Mouse (Mus musculus) gastrocnemius, postnatal 14 days (tissue): Measurements from ENCODE around the gene Smyd1. TPM values are rescaled to one million over a fixed set of nuclear protein-coding genes. Genes with fewer than 3 reads are reported as not detected.

Source experiments
- DNase-seq: peaks from one replicate; pipeline ENCODE4 v3.0.0; 2021; ENCODE audit warnings: mixed read lengths
- intact Hi-C: fragments of 180-260 bp; cut with DNase I; formaldehyde crosslinking; loops from one replicate; pipeline ENCODE4 v1.15.1; 2025; ENCODE audit warnings: low total_unique reads
- long read RNA-seq, 2 experiments: library from polyadenylated mRNA; stranded (forward); transcript quantifications; one replicate each; pipeline ENCODE4 v2.0.0; 2021
- total RNA-seq, 2 experiments: library from RNA; stranded (reverse); gene quantifications; 2 replicates each; pipeline ENCODE4 v1.2.3; 2021

Gene Smyd1
- 100 to 1,000 TPM; 228 to 241 TPM for total RNA-seq
- long read RNA-seq, experiment 1, transcript Smyd1-202 (9 exons, 3,292 nt), result minor isoform, 70 of 192 reads
- long read RNA-seq, experiment 1, transcript Smyd1-201 (10 exons, 3,361 nt), result major isoform, 74 of 192 reads
- long read RNA-seq, experiment 1, partial matches to known transcripts, result 16 of 192 reads
- long read RNA-seq, experiment 1, other reads (novel, unspliced or antisense), result 32 of 192 reads
- long read RNA-seq, experiment 2, transcript Smyd1-202 (9 exons, 3,292 nt), result major isoform, 97 of 237 reads
- long read RNA-seq, experiment 2, transcript Smyd1-201 (10 exons, 3,361 nt), result minor isoform, 79 of 237 reads
- long read RNA-seq, experiment 2, partial matches to known transcripts, result 25 of 237 reads
- long read RNA-seq, experiment 2, other reads (novel, unspliced or antisense), result 36 of 237 reads

DNA sequence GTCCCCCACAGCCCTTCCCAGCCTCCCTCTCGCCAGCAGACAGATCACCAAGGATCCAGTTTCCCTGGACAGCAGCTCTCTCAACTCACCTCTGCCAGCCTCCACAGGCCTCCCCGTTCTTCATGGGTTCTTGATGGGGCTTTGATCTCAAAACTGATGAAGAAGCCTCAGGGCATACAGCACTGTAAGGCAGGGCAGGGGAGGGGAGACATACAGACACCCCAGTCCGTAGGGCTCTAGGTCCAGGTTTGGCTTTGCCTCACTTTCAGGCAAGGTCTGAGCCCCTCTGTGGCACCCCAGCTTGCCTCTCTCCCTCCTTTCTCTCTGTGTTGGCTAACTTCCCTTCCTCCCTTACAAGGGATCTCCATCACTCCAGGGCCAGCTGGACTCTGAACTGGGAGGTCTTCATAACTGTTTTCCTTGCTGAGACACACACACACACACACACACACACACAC lies at the start of gene Smyd1:
Gene Smyd1 (minus strand): TSS at position 408 of the 458 bp plus-strand sequence.
- intact Hi-C loops, result no loop called here
- DNase-seq, result no peak

DNA sequence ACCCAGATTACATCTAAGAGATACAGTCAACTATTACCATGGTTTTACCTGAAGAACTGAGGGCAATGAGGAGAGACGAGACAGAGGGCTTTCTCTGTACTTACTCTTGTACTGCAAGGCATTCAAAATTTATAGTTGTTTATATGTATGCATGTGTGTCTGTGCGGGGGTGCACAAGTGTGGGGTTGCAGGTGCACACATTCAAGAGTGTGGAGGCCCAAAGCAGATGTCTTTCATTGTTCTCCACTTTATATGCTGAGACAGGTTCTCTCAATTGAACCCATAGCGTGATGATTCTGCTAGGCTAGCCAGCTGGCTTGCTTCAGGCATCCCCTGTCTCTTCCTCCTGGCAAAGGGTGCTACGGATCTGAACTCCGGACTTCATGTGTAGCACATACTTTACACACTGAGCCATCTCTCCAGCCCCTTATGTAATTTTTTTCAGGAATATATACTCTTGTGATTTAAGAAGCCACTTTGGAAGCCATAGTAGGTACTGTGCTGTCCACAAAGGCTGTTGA lies 49.1 kb upstream of the Smyd1 start:
- no peak for DNase-seq

DNA sequence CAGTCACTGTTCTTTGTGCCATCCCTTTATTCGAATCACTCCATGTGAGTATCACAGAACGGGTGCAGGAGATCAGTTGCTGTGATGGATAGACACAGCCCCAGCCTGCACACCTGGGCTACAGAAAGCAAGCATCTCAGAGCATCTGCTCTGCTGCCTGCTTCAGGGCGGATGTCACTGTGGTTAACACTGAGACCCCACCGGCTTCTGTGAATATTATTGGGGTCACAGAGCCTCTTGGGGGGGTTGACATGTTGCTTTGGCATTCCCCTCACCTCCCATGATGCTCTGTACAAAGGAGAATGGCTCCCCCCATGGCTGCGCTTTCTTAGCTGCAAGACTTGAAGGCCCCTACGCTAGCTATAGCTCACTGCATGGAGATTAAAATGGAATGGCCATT lies 47.4 kb upstream of the Smyd1 start:
- DNase-seq, result no peak
- intact Hi-C loops, result no loop called here

More for the DNA sequence above, 49.1 kb upstream of the Smyd1 start:
- intact Hi-C loops, result loop anchor here (10.0 kb wide), 1 partner anchor 56 kb away; no protein-coding TSS in a partner anchor

DNA sequence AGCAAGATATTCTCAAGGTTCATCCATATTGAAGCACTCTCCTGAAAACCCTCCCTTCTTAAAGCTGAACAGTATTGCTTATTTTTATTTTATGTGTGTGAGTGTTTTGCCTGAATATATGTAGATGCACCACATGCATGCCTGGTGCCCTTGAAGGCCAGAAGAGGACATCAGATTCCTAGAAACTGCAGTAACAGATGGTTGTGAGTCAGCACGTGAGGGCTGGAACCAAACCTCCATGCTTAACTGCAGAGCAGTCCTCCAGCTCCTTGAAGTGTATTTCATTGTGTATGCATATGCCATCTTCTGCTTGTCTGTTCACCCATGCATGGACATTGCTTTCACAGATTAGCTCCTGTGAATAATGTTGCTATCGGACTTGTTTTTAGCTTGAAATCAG lies 42.0 kb upstream of the Smyd1 start:
- DNase-seq, result no peak

DNA sequence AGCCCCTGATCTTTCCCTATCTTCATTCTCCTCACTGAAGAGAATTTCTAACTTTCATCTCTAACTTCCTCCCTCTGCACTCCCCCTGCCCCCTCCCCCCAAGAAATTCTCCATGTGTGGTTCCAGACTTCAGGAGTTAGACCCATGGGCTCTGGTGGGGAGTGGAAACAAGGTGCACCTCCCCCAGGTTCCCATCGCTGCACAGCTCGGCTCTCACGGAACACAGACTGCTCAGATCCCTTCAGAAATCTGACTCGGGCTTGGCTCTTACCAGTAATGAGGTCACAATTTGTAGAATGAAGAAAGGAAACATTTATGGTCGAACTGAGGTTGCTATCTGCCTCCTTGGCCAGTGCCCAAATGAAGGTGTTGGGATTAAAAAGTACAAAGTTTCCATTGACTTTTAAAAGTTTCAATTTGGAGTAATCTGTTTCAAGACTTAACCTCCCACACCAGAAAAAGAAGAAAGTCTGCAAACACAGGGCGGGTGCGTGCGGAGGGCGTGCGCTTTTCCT lies 39.2 kb upstream of the Smyd1 start:
- DNase-seq, result no peak
- intact Hi-C loops, result no loop called here

More for the DNA sequence above, 42.0 kb upstream of the Smyd1 start:
- intact Hi-C loops, result no loop called here

DNA sequence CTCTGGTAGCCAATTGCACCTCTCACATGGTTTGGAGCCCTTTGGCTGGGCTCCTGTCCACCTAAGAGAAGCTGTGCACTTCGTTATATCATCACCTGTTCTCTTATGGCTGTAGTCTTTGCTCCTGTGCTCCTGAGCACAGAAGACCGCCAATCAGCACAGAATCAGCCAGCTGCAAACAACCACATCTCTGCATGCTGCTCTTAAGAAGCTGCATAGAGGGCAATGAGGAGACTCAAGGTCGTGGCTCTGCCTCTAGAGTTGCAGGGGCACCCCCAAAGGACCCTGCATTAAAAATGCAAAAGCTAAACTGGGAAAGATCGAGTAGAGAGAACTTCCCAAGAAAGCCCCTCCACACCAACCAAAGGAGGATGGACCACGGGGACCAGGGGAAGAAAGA lies 38.7 kb upstream of the Smyd1 start:
- no peak for DNase-seq
- intact Hi-C loops, result no loop called here

DNA sequence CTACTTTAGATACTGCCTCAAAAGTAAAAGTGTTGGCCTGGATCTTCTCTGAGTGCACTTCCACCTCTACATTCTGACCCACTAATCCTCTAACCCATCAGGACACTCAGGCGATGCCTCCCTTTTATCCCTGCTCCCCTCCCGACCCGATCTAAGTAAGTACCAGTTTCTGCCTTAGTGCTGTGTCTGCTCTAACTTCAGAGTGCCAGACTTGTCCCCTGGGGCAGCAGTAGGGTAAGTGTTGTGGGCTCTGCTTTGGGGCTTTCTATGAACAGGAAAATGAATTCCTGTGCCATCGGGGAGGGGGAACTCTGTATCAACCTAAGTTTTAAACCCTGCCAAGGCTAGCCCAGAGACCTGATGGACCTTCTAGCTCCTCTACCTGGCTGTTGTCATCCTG lies 38.2 kb upstream of the Smyd1 start:
- intact Hi-C loops, result no loop called here

DNA sequence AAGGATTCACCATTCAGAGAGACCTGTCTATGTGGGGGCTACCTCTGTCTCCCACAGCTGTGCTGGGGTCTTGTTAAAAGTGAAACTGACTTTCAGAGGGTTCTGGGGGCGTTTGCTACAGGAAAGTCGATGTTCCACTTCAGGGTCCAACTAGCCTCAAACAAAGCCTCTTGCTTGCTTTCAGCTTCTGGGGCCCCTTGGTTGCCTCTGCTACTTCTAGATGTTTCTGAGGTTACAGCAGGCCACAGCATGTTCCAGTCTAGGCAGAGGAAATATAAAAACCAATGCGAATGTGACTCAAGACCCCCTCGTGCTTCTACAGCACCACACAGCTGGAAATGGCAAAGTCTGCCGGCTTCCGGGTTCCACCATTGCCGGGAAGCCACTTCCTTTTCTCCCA lies 35.5 kb upstream of the Smyd1 start:
- DNase-seq, result no peak
- intact Hi-C loops, result no loop called here

More for the DNA sequence above, 38.2 kb upstream of the Smyd1 start:
- no peak for DNase-seq

DNA sequence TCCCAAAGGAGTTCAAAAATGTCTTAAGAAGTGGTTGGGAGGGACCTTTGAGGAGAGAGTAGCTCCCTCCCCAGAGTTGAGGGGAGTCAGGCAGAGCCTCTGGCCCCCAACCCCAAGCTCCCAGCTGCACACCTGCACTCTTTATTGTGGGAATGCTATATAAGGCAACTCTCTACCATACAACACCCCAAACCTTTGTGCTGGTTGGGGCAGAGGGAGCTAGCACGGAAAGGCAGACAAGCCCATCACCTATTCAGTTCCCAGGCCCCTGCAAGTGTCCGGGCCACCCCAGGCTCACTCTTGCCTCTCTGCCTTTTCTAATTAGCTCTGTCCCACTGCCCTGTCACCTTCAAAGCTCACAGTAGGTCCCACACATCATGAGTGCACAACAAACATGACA lies 31.7 kb upstream of the Smyd1 start:
- intact Hi-C loops, result no loop called here
- no peak for DNase-seq

DNA sequence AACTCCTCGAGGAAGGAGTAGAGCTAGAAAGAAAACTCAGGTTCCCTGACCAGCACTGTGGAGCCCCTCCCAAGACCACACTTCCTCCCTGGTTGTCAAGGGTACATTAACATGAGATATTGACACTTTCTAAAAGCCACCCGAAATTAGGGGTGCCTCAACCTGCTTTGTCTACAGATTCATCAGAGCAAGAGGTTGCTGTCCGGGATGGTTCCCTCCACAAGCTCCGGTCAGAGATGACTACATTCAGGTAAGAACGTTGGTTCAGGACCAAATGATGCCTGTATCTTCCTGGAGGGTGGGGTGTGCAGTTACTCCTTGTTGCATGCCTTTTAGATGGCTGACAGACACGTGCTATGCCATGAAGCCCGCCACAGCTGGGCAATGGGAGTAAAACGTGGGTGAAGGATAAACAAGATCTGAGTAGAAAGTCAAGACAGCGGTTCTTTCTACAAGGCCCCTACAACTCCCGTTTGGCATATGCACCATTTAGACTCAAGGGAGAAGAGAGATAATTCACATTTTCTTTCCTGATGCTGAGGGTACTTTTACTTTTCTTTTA lies 30.9 kb upstream of the Smyd1 start:
- DNase-seq, result no peak
- intact Hi-C loops, result no loop called here

DNA sequence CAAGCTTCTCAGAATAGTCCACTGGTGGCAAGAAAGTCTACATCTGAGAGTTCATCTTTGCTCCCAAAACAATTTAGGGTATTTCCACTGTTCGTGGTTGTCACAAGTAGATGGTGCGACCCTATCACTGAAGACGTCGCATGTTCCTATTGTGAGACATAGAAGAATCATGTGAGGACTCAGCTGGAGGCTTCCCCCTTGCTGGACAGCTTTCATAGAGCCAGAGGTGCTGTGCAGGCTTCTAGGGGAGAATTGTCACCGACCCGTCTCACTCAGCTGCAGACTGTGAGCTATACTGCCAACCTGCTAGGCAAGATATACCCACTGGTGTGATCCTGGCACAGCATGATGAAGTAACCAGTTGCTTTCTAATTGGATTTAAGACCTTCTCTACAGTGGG lies 30.2 kb upstream of the Smyd1 start:
- intact Hi-C loops, result no loop called here
- no peak for DNase-seq

DNA sequence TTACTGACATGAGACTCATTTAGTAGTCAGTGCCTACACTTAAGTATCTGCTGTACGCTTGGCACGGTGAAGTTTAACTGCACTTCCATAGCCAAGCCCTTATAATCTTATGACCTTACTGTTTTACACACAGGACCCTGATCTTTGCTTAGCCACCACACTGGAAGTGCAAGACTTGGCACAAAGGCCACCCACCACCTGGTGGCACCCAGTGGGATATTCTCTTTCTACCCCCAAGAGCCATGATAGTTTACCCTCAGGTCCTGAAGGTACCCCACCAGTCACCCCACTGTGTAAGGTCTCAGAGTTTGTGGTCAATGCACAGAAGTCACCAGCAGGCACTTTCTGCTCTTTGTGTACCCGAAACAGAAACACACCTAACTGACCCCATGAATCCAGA lies 29.2 kb upstream of the Smyd1 start:
- intact Hi-C loops, result no loop called here
- no peak for DNase-seq

DNA sequence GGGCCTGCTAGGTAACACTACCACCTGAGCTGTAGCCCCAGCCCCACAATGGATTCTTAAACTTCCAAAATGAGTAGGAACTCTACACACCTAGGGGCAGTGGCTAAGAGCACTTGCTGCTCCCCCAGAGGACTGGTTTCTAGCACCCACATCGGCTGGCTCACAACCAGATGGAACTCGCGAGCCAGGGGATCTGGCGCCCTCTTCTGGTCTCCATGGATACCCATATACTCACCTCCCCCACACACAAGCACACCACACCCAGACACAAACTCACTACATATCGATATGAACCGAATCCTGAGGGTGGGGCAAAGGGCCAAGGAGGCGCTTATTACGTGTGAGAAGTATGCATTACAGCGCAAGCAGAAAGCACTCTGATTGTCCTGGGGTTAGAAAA lies 26.0 kb upstream of the Smyd1 start:
- intact Hi-C loops, result no loop called here
- no peak for DNase-seq

DNA sequence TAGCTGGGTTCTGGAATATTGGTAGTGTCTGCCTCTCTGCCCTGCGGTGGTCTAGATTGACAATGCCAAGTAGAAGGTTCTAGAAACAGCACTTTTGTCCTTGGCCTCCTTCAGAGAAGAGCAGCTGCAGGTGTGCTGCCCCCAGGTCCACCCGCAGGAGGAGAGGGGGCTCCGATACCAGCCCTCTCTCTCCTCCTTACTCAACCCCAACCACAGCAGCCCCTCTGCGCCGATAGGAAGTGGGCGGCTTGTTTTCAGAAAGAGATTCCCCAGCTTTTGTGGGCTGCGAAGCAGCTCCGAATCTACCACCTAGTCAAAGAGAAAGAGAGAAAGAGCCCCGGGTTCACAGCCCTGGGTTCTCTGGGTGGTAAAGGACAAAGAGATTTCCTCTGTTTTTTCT lies 19.1 kb upstream of the Smyd1 start:
- no peak for DNase-seq
- intact Hi-C loops, result no loop called here

DNA sequence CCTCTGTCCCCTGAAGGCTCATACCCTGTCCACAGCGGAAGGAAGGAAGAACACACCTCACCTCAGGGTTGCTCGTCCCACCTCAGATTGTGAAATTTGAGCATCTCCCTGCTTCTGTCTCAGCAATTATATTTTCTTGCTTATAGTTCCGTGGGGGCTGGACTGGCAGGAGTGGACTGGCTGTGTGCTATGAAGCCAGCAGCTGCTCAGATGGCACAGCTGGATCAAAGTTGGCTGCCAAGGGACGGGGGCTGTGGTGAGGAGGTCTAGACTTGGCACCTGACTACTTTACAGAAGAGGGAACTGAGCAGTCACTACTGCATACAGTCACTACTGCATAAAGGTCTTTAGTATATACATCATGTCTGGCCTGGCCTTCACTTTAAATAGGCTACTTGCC lies 17.3 kb upstream of the Smyd1 start:
- DNase-seq, result no peak
- intact Hi-C loops, result no loop called here

DNA sequence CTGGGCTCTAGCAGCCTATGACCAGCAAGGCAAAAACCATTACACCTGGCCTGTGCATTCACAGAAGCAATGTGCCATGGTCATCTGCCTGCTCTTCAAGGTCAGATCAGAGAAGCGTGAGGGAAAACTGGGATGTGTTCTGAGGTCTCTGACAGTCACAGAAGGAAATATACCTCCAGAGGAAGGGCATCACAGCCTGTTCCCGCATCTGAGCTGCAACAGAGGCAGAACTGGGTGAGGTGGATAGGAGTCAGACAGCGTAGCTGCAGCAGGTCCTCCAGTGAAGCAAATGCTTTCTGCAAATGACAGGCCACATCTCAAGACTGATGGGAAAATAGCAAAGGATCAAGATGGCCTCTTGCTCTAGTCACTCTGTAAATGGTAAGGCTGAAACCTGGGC lies 16.9 kb upstream of the Smyd1 start:
- no peak for DNase-seq
- intact Hi-C loops, result no loop called here

DNA sequence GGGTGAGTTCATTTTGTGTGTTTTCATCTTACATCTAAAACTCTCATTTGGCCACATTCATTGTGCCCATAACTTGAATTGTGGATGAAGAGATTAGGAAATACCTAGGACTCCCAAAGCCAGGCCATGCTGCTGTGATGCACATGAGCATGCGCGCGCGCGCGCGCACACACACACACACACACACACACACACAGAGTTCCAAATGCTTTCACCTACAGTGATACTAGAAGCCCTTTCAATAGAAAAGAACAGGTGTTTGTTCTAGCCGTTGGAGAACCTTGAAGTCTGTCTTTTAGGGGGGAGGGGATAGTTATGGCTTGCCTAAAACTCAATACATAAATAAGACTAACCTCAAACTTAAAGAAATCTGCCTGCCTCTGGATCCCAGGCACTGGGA lies 15.6 kb upstream of the Smyd1 start:
- DNase-seq, result no peak
- intact Hi-C loops, result no loop called here

DNA sequence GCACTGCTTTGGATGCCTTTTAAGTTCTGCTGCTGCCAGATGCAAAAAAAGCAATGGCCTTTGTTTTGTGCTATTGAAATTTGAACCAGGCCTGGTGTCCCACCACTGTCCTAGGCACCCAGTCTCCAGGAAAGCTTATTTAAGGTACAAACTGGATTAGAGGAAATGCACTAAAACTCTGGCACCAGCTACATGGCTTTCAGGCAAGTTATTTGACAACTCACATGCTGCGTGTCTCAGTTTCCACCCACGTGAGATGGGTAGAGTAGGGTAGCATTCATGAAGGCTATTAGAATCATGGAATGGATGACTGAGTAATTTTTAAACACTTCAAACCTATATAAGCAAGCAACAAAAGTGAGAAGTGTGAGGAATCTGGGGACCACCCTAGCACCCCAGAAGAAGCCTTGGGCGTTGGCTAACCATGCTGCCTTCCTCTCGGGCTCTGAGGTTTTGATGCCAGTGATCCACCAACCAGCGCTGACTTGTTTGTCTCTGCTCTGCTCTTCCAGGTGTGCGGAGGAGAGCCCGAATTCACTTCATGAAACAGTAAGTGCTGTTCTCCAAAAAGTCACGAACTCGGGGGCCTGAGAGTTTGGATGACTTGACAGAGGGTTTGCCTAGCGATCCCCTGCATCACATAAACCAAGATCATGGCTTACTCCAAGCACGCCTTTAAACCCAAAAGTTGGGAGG lies 11.7 kb upstream of the Smyd1 start:
- intact Hi-C loops, result no loop called here
- no peak for DNase-seq

DNA sequence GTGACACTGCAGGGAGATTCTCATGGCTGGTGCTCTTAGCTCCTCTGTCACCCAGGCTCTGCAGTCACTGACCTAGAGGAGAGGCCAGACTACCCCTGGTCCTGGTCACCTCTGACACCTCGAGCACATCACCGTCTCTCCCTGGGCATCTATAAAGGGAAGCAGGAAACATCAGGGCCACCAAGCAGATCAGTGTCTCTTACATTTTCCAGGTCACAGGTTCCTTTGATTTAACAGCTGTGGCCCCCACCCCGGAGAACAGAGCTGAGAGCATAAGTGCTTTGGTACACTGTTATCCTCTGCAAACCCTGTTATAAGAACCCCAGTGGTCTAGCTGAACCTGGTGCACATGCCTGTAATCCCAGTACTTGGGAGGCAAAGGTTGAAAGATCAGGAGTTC lies 11.0 kb upstream of the Smyd1 start:
- no peak for DNase-seq
- intact Hi-C loops, result no loop called here

DNA sequence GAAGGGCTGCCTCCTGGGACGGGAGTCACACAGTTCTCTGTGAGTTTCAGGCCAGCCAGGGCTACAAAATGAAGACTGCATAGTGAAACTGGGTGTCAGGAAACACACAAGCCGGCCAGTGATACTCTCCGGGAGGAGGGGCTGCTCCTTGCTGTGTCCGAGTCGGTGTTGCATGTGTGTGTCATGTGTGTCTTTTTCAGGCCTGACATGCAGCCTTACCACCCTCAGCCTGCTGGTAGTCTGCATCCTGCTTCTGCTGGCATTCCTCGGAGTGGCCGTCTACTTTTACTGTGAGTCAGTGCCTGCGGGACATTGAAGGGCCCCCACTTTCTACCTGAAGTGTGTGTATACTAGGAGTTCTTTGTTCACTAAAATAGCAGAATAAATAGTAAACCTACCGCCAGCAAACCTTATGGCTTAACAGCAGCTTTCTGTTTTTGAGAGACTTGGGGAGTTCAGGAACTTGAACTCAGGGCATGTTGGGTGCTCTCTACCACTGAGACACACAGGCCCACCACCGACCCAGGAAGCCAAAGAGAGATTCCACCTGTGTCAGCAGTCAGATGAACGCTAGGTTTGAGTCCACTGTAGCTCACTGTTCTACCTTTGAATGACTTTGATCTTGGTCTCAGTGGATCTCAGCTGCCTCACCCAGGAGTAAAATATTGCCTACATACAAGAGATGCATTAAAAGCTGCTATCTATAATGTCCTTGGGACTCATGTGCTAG lies 10.4 kb upstream of the Smyd1 start:
- intact Hi-C loops, result no loop called here
- DNase-seq, result no peak
